Mouse (Mus musculus) cerebellum, adult 2 months (tissue): ENCODE data around the gene Fbxl12.

Source experiments
- CTCF ChIP-seq: fragments of 200-500 bp; IDR thresholded peaks from 2 replicates; pipeline ENCODE4 v1.5.1; 2011; ENCODE audit warnings: low read depth, mild to moderate bottlenecking, control low read depth, low read length, moderate library complexity, borderline replicate concordance; ENCODE audit not compliant: insufficient read depth
- POLR2A ChIP-seq: fragments of 200-500 bp; IDR thresholded peaks from 2 replicates; pipeline ENCODE4 v1.6.1; 2011; ENCODE audit warnings: low read length, control low read depth, borderline replicate concordance; ENCODE audit not compliant: insufficient read depth

GRCm38 (mm10) chr9:20677892-20678291, 33.3 kb upstream of the Fbxl12 start:
- no peak for TF ChIP-seq CTCF
- no peak for TF ChIP-seq POLR2A
